Mouse (Mus musculus) liver, embryonic 18 days (tissue): Measurements from ENCODE around the gene Ephb4. TPM values are rescaled to one million over a fixed set of nuclear protein-coding genes. Genes with fewer than 3 reads are reported as not detected.

Source experiments
- polyA plus RNA-seq: library from polyadenylated mRNA; depleted of rRNA; stranded (reverse); fragments of >200 nt; gene quantifications from 2 replicates; pipeline ENCODE4 v1.2.3, GENCODE M21; 2012; rRNA removed

Ephb4 gene
- polyA plus RNA-seq, result 10.1 and 13.1 TPM in 2 replicates

GRCm38 (mm10) chr5:137349384-137350204 lies at the start of gene Ephb4:
Ephb4 (plus strand) TSS chr5:137350109.

GRCm38 (mm10) chr5:137307071-137307912 lies 42.6 kb upstream of the Ephb4 start, which contains the start of gene Srrt:
Srrt (minus strand) TSS chr5:137307674.

GRCm38 (mm10) chr5:137314193-137315083 lies 35.5 kb upstream of the Ephb4 start, which contains the start of gene Trip6:
Trip6 (minus strand) TSS chr5:137314404.

GRCm38 (mm10) chr5:137333512-137334174 lies 16.3 kb upstream of the Ephb4 start, which contains the start of gene Slc12a9:
Slc12a9 (minus strand) TSS chr5:137333597.

Other genes with a start within 250 kb of the Ephb4 start
- gene Trim56, start 233.9 kb upstream of the Ephb4 start, polyA plus RNA-seq, result 4.3 and 4.7 TPM in 2 replicates
- gene Muc3, start 200.8 kb upstream of the Ephb4 start, polyA plus RNA-seq, result not detected in 2 replicates
- gene Muc3a, start 137.7 kb upstream of the Ephb4 start, polyA plus RNA-seq, result 0.10 and 0.14 TPM in 2 replicates
- 7.5 and 9.8 TPM in 2 replicates for gene Ache, start 62.6 kb upstream of the Ephb4 start, polyA plus RNA-seq
- gene Ufsp1, start 55.5 kb upstream of the Ephb4 start, polyA plus RNA-seq, result 5.0 and 5.8 TPM in 2 replicates
- gene Srrt, start 42.4 kb upstream of the Ephb4 start, polyA plus RNA-seq, result 53.3 and 69.7 TPM in 2 replicates
- gene Trip6, start 35.7 kb upstream of the Ephb4 start, polyA plus RNA-seq, result 8.9 and 9.3 TPM in 2 replicates
- 3.7 and 4.4 TPM in 2 replicates for gene Slc12a9, start 16.5 kb upstream of the Ephb4 start, polyA plus RNA-seq
- 0.07 and 0.09 TPM in 2 replicates for gene Zan, start 127.0 kb downstream of the Ephb4 start, polyA plus RNA-seq
- 16.7 and 18.2 TPM in 2 replicates for gene Pop7, start 152.4 kb downstream of the Ephb4 start, polyA plus RNA-seq
- 5.3 and 7.3 TPM in 2 replicates for gene Gigyf1, start 168.4 kb downstream of the Ephb4 start, polyA plus RNA-seq
- 0.21 and 0.31 TPM in 2 replicates for gene Epo, start 183.1 kb downstream of the Ephb4 start, polyA plus RNA-seq
- gene Gnb2, start 183.4 kb downstream of the Ephb4 start, polyA plus RNA-seq, result 221 and 236 TPM in 2 replicates
- 0.03 TPM in 1 of 2 replicates, not detected in the other for gene Actl6b, start 203.4 kb downstream of the Ephb4 start, polyA plus RNA-seq
- 93.7 and 104 TPM in 2 replicates for gene Tfr2, start 219.7 kb downstream of the Ephb4 start, polyA plus RNA-seq